Mouse (Mus musculus) limb, embryonic 14.5 days (tissue): ENCODE results near the gene Pnpla7. TPM values are rescaled to one million over a fixed set of nuclear protein-coding genes. Genes with fewer than 3 reads are reported as not detected.

ENCODE experiments used
- ATAC-seq: fragments of 200-750 bp; cut with Nextera tagmentation; 2 replicates; pipeline ENCODE4 v1.8.0; 2017; ENCODE audit warnings: low read depth, moderate number of reproducible peaks, moderate TSS enrichment; ENCODE audit not compliant: low FRiP score
- DNase-seq: peaks from one replicate; pipeline ENCODE4 v3.0.0-alpha.2; 2015; ENCODE audit warnings: low spot score
- H3K27ac ChIP-seq: fragments of 300-500 bp; sonication (generic); replicated peaks from 2 replicates; pipeline ENCODE4 v1.5.1; 2014; ENCODE audit warnings: low read depth, mild to moderate bottlenecking, low read length, moderate library complexity, mixed read lengths
- H3K27me3 ChIP-seq: fragments of 300-500 bp; sonication (generic); 2 replicates; pipeline ENCODE4 v1.6.1; 2014; ENCODE audit warnings: low read length, mixed read lengths; ENCODE audit not compliant: control insufficient read depth, insufficient read depth
- H3K36me3 ChIP-seq: fragments of 300-500 bp; sonication (generic); 2 replicates; pipeline ENCODE4 v1.6.1; 2014; ENCODE audit warnings: mild to moderate bottlenecking, low read length, moderate library complexity, mixed read lengths; ENCODE audit not compliant: control insufficient read depth, insufficient read depth
- H3K4me1 ChIP-seq: fragments of 300-500 bp; sonication (generic); 2 replicates; pipeline ENCODE4 v1.6.1; 2014; ENCODE audit warnings: antibody characterized with exemption, low read length, mixed read lengths; ENCODE audit not compliant: control insufficient read depth, insufficient read depth
- H3K4me2 ChIP-seq: fragments of 300-500 bp; sonication (generic); replicated peaks from 2 replicates; pipeline ENCODE4 v1.6.1; 2014; ENCODE audit warnings: low read depth, mild to moderate bottlenecking, low read length, moderate library complexity; ENCODE audit not compliant: severe bottlenecking
- H3K4me3 ChIP-seq: fragments of 300-500 bp; sonication (generic); replicated peaks from 2 replicates; pipeline ENCODE4 v1.5.1; 2014; ENCODE audit warnings: low read length
- H3K9ac ChIP-seq: fragments of 300-500 bp; sonication (generic); 2 replicates; pipeline ENCODE4 v1.6.1; 2014; ENCODE audit warnings: mild to moderate bottlenecking, low read depth, low read length, moderate library complexity; ENCODE audit not compliant: severe bottlenecking
- H3K9me3 ChIP-seq: fragments of 300-500 bp; sonication (generic); 2 replicates; pipeline ENCODE4 v1.6.1; 2016; ENCODE audit warnings: low read length; ENCODE audit not compliant: control insufficient read depth
- POLR2A ChIP-seq: fragments of 200-500 bp; IDR thresholded peaks from 2 replicates; pipeline ENCODE4 v1.8.0; 2012; ENCODE audit warnings: inconsistent platforms, mild to moderate bottlenecking, moderate library complexity, borderline replicate concordance; ENCODE audit not compliant: insufficient read depth, insufficient read length; ENCODE audit errors: extremely low read depth
- WGBS: fragments of 180-500 bp; shearing (Covaris S2); extraction: QIAGEN DNeasy Blood & Tissue Kit; methylation state at CpG from one replicate; pipeline ENCODE4 v1.1.7; 2014; 5-methylcytosine and 5-hydroxymethylcytosine counted together
- polyA plus RNA-seq, 2 experiments: library from polyadenylated mRNA; depleted of rRNA in 1 of 2; stranded (reverse) in 1 of 2; unstranded in 1 of 2; fragments of >200 nt; fragmentation: Nextera tagmentation in 1 of 2; extraction: Ambion mirVana in 1 of 2; gene quantifications; 2 replicates each; pipeline versions ENCODE4 v1.2.1 to v1.2.3; 2012 to 2014

The Pnpla7 gene
- polyA plus RNA-seq, 2 experiments: 7.9 to 12.0 TPM

GRCm38 (mm10) chr2:24995332-24995731 is 19.5 kb downstream of the Pnpla7 start:
- no peak overlapping the region for H3K4me2 ChIP-seq
- no peak for DNase-seq

GRCm38 (mm10) chr2:24996471-24996870 is 20.6 kb downstream of the Pnpla7 start:
- no peak overlapping the region for H3K4me3 ChIP-seq
- H3K36me3 ChIP-seq: no peaks in the 10 kb centered on the region
- 85% methylated on average over 2 of the region's 2 CpGs for WGBS
- H3K4me2 ChIP-seq: no peak overlapping the region
- H3K27ac ChIP-seq: no peak overlapping the region
- TF ChIP-seq POLR2A: no peak
- H3K9me3 ChIP-seq: no peaks in the 10 kb centered on the region
- no peak overlapping the region for H3K9ac ChIP-seq
- no peaks in the 10 kb centered on the region for H3K27me3 ChIP-seq
- ATAC-seq (no peak), DNase-seq (no peak)
- H3K4me1 ChIP-seq: no peaks in the 10 kb centered on the region

More at GRCm38 (mm10) chr2:24995332-24995731, 19.5 kb downstream of the Pnpla7 start:
- H3K27ac ChIP-seq: no peak overlapping the region
- no peak overlapping the region for H3K4me3 ChIP-seq
- no peak for ATAC-seq
- H3K4me1 ChIP-seq: no peaks in the 10 kb centered on the region
- WGBS: 89% methylated on average over 6 of the region's 6 CpGs
- H3K9me3 ChIP-seq: no peaks in the 10 kb centered on the region
- TF ChIP-seq POLR2A: no peak
- H3K9ac ChIP-seq: no peak overlapping the region
- no peaks in the 10 kb centered on the region for H3K27me3 ChIP-seq
- H3K36me3 ChIP-seq: no peaks in the 10 kb centered on the region

- no peaks in the 10 kb centered on the region for H3K9me3 ChIP-seq
- no peaks in the 10 kb centered on the region for H3K4me1 ChIP-seq
- TF ChIP-seq POLR2A: no peak
- 70% methylated on average over 3 of the region's 3 CpGs for WGBS
- H3K4me3 ChIP-seq: no peak overlapping the region
- H3K27ac ChIP-seq: no peak overlapping the region
- no peak overlapping the region for H3K9ac ChIP-seq
- no peak for DNase-seq
- ATAC-seq: no peak
- no peaks in the 10 kb centered on the region for H3K36me3 ChIP-seq
- no peaks in the 10 kb centered on the region for H3K27me3 ChIP-seq
- no peak overlapping the region for H3K4me2 ChIP-seq
Observed at GRCm38 (mm10) chr2:25000544-25001235, 24.9 kb downstream of the Pnpla7 start.

- Histone ChIP-seq H3K27me3 (no peaks in the 10 kb centered on the region), H3K4me2 (no peak overlapping the region), H3K4me3 (no peak overlapping the region), H3K27ac (no peak overlapping the region), H3K9me3 (no peaks in the 10 kb centered on the region), H3K4me1 (no peaks in the 10 kb centered on the region), H3K36me3 (no peaks in the 10 kb centered on the region), H3K9ac (no peak overlapping the region)
- TF ChIP-seq POLR2A: no peak
- WGBS: 78% methylated on average over 9 of the region's 9 CpGs
- ATAC-seq (no peak), DNase-seq (no peak)
Observed at GRCm38 (mm10) chr2:25003946-25004786, 28.3 kb downstream of the Pnpla7 start.

- TF ChIP-seq POLR2A: no peak
- ATAC-seq (no peak), DNase-seq (no peak)
- H3K9me3 ChIP-seq: no peaks in the 10 kb centered on the region
- no peak overlapping the region for H3K4me2 ChIP-seq
- no peaks in the 10 kb centered on the region for H3K27me3 ChIP-seq
- no peaks in the 10 kb centered on the region for H3K36me3 ChIP-seq
- WGBS: 91% methylated on average over 1 of the region's 1 CpGs
- H3K4me3 ChIP-seq: no peak overlapping the region
- H3K4me1 ChIP-seq: no peaks in the 10 kb centered on the region
- no peak overlapping the region for H3K9ac ChIP-seq
- H3K27ac ChIP-seq: no peak overlapping the region
Observed at GRCm38 (mm10) chr2:25006767-25007166, 30.9 kb downstream of the Pnpla7 start.
